Mouse (Mus musculus) gastrocnemius, adult 8-10 months (tissue): ENCODE data around the gene Ly6g6f. TPM values are rescaled to one million over a fixed set of nuclear protein-coding genes. Genes with fewer than 3 reads are reported as not detected.

ENCODE experiments used
- DNase-seq, 2 experiments: peaks; one replicate each; pipeline ENCODE4 v3.0.0; 2022; ENCODE audit warnings: low spot score in 2 of 2
- total RNA-seq, 4 experiments: library from RNA; stranded (reverse); gene quantifications; 2 replicates each; pipeline ENCODE4 v1.2.4; 2022

Gene Ly6g6f
- total RNA-seq, 4 experiments from 2014 or later = not detected

GRCm38 (mm10) chr17:35106522-35106921, 21.1 kb upstream of the Ly6g6f start:
- DNase-seq = no peak

- DNase-seq = no peak
These were observed 20.5 kb upstream of the Ly6g6f start for GRCm38 (mm10) chr17:35105740-35106389.

- DNase-seq = no peak
These were observed 19.3 kb upstream of the Ly6g6f start for GRCm38 (mm10) chr17:35104754-35105153.

GRCm38 (mm10) chr17:35104079-35104478, 18.7 kb upstream of the Ly6g6f start:
- no peak for DNase-seq

GRCm38 (mm10) chr17:35103221-35103690, 17.8 kb upstream of the Ly6g6f start:
- DNase-seq = peak; percentile 17 to 30

- no peak for DNase-seq
These were observed 16.9 kb upstream of the Ly6g6f start for GRCm38 (mm10) chr17:35102299-35102698.

- DNase-seq = no peak
These were observed 15.8 kb upstream of the Ly6g6f start for GRCm38 (mm10) chr17:35101161-35101560.

- no peak for DNase-seq
These were observed 14.9 kb upstream of the Ly6g6f start for GRCm38 (mm10) chr17:35100196-35100765.

GRCm38 (mm10) chr17:35097164-35097655, 11.8 kb upstream of the Ly6g6f start:
- DNase-seq = no peak

- DNase-seq = no peak
These were observed 11.2 kb upstream of the Ly6g6f start for GRCm38 (mm10) chr17:35096597-35096996.

GRCm38 (mm10) chr17:35094475-35095365, 9.3 kb upstream of the Ly6g6f start:
- no peak for DNase-seq

GRCm38 (mm10) chr17:35092403-35093198, 7.2 kb upstream of the Ly6g6f start:
- DNase-seq = no peak

GRCm38 (mm10) chr17:35090166-35090932, 4.9 kb upstream of the Ly6g6f start:
- peak; percentile 22 to 37 for DNase-seq

- DNase-seq = peak; percentile 93 to 94
These were observed 3.6 kb upstream of the Ly6g6f start, which contains the start of gene Abhd16a for GRCm38 (mm10) chr17:35088825-35089644. Gene Abhd16a, plus strand, starts transcription at chr17:35089263.

- DNase-seq = no peak
These were observed 2.7 kb upstream of the Ly6g6f start for GRCm38 (mm10) chr17:35088151-35088550.

- DNase-seq = no peak
These were observed 1.4 kb downstream of the Ly6g6f start for GRCm38 (mm10) chr17:35083929-35084497.

GRCm38 (mm10) chr17:35082841-35083576, 2.4 kb downstream of the Ly6g6f start:
- DNase-seq = no peak

- no peak for DNase-seq
These were observed 4.7 kb downstream of the Ly6g6f start for GRCm38 (mm10) chr17:35080710-35081109.
